Mouse (Mus musculus) midbrain, embryonic 14.5 days (tissue): Measurements from ENCODE around the gene Adnp. TPM values are rescaled to one million over a fixed set of nuclear protein-coding genes. Genes with fewer than 3 reads are reported as not detected.

Experiments
- ATAC-seq: fragments of 200-750 bp; cut with Nextera tagmentation; 2 replicates; pipeline ENCODE4 v1.8.0; 2017; ENCODE audit warnings: moderate number of reproducible peaks, moderate library complexity; ENCODE audit not compliant: low FRiP score, low TSS enrichment
- DNase-seq: peaks from one replicate; pipeline ENCODE4 v3.0.0-alpha.2; 2015
- H3K27ac ChIP-seq: fragments of 300-500 bp; sonication (generic); replicated peaks from 2 replicates; pipeline ENCODE4 v1.5.1; 2014; ENCODE audit warnings: mild to moderate bottlenecking, low read depth, low read length, moderate library complexity
- H3K27me3 ChIP-seq: fragments of 300-500 bp; sonication (generic); 2 replicates; pipeline ENCODE4 v1.6.1; 2014; ENCODE audit warnings: low read length, control low read depth, mixed read lengths; ENCODE audit not compliant: control insufficient read depth, insufficient read depth
- H3K36me3 ChIP-seq: fragments of 300-500 bp; sonication (generic); 2 replicates; pipeline ENCODE4 v1.6.1; 2014; ENCODE audit warnings: low read length, control low read depth; ENCODE audit not compliant: control insufficient read depth, insufficient read depth
- H3K4me1 ChIP-seq: fragments of 300-500 bp; sonication (generic); 2 replicates; pipeline ENCODE4 v1.6.1; 2014; ENCODE audit warnings: mild to moderate bottlenecking, antibody characterized with exemption, low read length, control low read depth; ENCODE audit not compliant: control insufficient read depth, insufficient read depth
- H3K4me2 ChIP-seq: fragments of 300-500 bp; sonication (generic); 2 replicates; pipeline ENCODE4 v1.6.1; 2014; ENCODE audit warnings: mild to moderate bottlenecking, low read length, moderate library complexity
- H3K4me3 ChIP-seq: fragments of 300-500 bp; sonication (generic); replicated peaks from 2 replicates; pipeline ENCODE4 v1.5.1; 2014; ENCODE audit warnings: low read depth, low read length
- H3K9ac ChIP-seq: fragments of 300-500 bp; sonication (generic); replicated peaks from 2 replicates; pipeline ENCODE4 v1.6.1; 2014; ENCODE audit warnings: mild to moderate bottlenecking, low read length, moderate library complexity
- H3K9me3 ChIP-seq: fragments of 300-500 bp; sonication (generic); 2 replicates; pipeline ENCODE4 v1.6.1; 2016; ENCODE audit warnings: low read length, control low read depth, mixed read lengths; ENCODE audit not compliant: control insufficient read depth
- WGBS: fragments of 180-500 bp; shearing (Covaris S2); extraction: QIAGEN DNeasy Blood & Tissue Kit; methylation state at CpG from one replicate; pipeline ENCODE4 v1.1.7; 2014; 5-methylcytosine and 5-hydroxymethylcytosine counted together
- polyA plus RNA-seq: library from polyadenylated mRNA; unstranded; fragments of >200 nt; fragmentation: Nextera tagmentation; extraction: Ambion mirVana; gene quantifications from 2 replicates; pipeline ENCODE4 v1.2.1, GENCODE M21; 2014

Gene Adnp
- polyA plus RNA-seq, 1 experiment from 2014 or later = 4.5 TPM

GRCm38 (mm10) chr2:168155666-168156065 lies 51.2 kb downstream of the Adnp start:
- WGBS = 87% methylated on average over 7 of the region's 7 CpGs
- Histone ChIP-seq H3K27me3 (0 out of 2 replicates have a peak, but pooled peaks cover 9% of the 10 kb centered on the region), H3K4me2 (no peak overlapping the region), H3K4me3 (no peak overlapping the region), H3K4me1 (peaks cover 16% of the 10 kb centered on the region; the same call in 1 of the 2 replicates), H3K9me3 (no peaks in the 10 kb centered on the region), H3K36me3 (no peaks in the 10 kb centered on the region), H3K9ac (no peak overlapping the region), H3K27ac (no peak overlapping the region)
- no peak for DNase-seq
- no peak for ATAC-seq

- Histone ChIP-seq H3K4me2 (peak overlapping the region; percentile 8), H3K27ac (peak overlapping the region; percentile 66), H3K36me3 (no peaks in the 10 kb centered on the region), H3K9me3 (no peaks in the 10 kb centered on the region), H3K9ac (no peak overlapping the region), H3K4me1 (peaks cover 12% of the 10 kb centered on the region; the same call in 1 of the 2 replicates), H3K4me3 (no peak overlapping the region), H3K27me3 (no peaks in the 10 kb centered on the region)
- ATAC-seq = peak; percentile 90
- DNase-seq = peak; percentile 91
- 18% methylated on average over 14 of the region's 14 CpGs for WGBS
These were observed 52.6 kb downstream of the Adnp start for GRCm38 (mm10) chr2:168154090-168154881.

DNA sequence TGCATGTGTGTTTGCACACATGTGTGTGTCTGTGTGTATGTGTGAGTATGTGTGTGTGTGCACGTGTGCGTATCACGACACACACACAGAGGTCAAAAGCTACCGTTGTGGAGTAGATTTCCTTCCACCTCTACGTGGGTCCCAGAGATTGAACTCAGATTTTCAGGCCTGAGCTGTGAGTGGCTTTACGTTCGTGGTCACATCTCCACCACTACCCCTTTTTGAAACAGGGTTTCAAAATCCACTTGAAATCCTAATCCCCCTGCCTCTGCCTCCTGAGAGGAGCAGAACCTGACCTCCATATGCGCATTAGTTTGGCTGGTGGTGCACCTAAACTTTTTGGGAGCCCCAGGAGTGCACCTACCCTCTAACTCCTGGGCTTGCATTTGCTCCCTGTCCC lies 57.7 kb downstream of the Adnp start:
- 94% methylated on average over 8 of the region's 8 CpGs for WGBS
- Histone ChIP-seq H3K4me1 (peaks cover 2% of the 10 kb centered on the region; the same call in 1 of the 2 replicates), H3K27me3 (no peaks in the 10 kb centered on the region), H3K9me3 (no peaks in the 10 kb centered on the region), H3K27ac (no peak overlapping the region), H3K9ac (no peak overlapping the region), H3K36me3 (no peaks in the 10 kb centered on the region), H3K4me3 (no peak overlapping the region), H3K4me2 (no peak overlapping the region)
- no peak for DNase-seq
- ATAC-seq = no peak

GRCm38 (mm10) chr2:168147722-168148432 lies 59.0 kb downstream of the Adnp start:
- H3K4me1 ChIP-seq = no peaks in the 10 kb centered on the region
- no peak overlapping the region for H3K9ac ChIP-seq
- no peak overlapping the region for H3K4me3 ChIP-seq
- no peaks in the 10 kb centered on the region for H3K36me3 ChIP-seq
- no peak overlapping the region for H3K27ac ChIP-seq
- WGBS = 65% methylated on average over 22 of the region's 22 CpGs
- no peaks in the 10 kb centered on the region for H3K27me3 ChIP-seq
- H3K4me2 ChIP-seq = no peak overlapping the region
- ATAC-seq (no peak), DNase-seq (no peak)
- H3K9me3 ChIP-seq = no peaks in the 10 kb centered on the region

DNA sequence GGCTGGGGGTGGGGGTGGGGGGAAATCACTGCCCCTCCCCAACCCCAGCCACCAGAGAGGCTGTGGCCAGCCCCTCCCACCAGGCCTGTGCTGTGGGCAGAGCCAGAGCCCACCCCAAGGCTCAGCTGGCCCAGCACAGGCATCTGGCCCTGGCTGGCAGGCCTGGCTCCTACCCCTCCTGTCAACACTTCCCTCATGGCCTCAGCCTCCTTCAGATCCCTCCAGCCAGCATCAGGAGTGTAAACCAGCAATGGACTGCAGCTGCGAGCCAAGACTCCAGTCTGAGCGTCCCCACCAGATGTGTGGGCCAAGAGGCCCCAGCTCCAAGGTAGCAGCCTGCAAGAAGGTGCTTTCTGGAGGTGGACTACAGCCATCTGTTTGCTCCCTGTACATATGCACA lies 61.5 kb downstream of the Adnp start:
- H3K27me3 ChIP-seq = no peaks in the 10 kb centered on the region
- DNase-seq (no peak), ATAC-seq (no peak)
- H3K4me1 ChIP-seq = no peaks in the 10 kb centered on the region
- no peak overlapping the region for H3K4me2 ChIP-seq
- 74% methylated on average over 2 of the region's 2 CpGs for WGBS
- no peak overlapping the region for H3K27ac ChIP-seq
- no peak overlapping the region for H3K4me3 ChIP-seq
- H3K36me3 ChIP-seq = no peaks in the 10 kb centered on the region
- H3K9ac ChIP-seq = no peak overlapping the region
- H3K9me3 ChIP-seq = no peaks in the 10 kb centered on the region

- DNase-seq (peak; percentile 72), ATAC-seq (no peak)
- H3K9ac ChIP-seq = no peak overlapping the region
- H3K9me3 ChIP-seq = no peaks in the 10 kb centered on the region
- H3K4me1 ChIP-seq = no peaks in the 10 kb centered on the region
- WGBS = 22% methylated on average over 5 of the region's 5 CpGs
- H3K27ac ChIP-seq = peak overlapping the region; percentile 45; the same call in 1 of the 2 replicates
- H3K4me3 ChIP-seq = no peak overlapping the region
- no peak overlapping the region for H3K4me2 ChIP-seq
- no peaks in the 10 kb centered on the region for H3K36me3 ChIP-seq
- H3K27me3 ChIP-seq = no peaks in the 10 kb centered on the region
These were observed 63.1 kb downstream of the Adnp start for GRCm38 (mm10) chr2:168143794-168144193.

DNA sequence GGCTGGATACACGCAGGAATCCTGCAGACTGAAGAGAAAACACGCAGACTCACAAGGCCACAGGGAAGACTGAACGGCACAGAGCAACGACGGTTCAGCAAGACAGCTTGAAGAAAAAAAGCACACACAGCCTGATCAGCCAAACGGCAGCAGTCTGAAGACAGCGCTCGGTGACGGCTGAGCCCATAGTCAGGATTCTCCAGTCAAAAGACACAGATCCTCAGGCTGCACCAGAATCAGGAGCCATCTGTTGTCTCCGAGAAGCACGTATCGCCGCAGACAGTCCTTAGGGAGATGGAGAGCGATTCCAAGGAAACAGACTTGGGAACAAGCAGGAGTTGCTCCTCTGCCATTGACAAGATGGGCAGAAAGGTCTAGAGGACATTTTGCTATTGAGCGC lies 69.8 kb downstream of the Adnp start:
- H3K36me3 ChIP-seq = no peaks in the 10 kb centered on the region
- H3K4me3 ChIP-seq = no peak overlapping the region
- no peak overlapping the region for H3K9ac ChIP-seq
- WGBS = 61% methylated on average over 15 of the region's 15 CpGs
- no peak overlapping the region for H3K27ac ChIP-seq
- H3K9me3 ChIP-seq = no peaks in the 10 kb centered on the region
- H3K4me1 ChIP-seq = no peaks in the 10 kb centered on the region
- no peak overlapping the region for H3K4me2 ChIP-seq
- DNase-seq (peak; percentile 49), ATAC-seq (no peak)
- H3K27me3 ChIP-seq = no peaks in the 10 kb centered on the region
